Mouse (Mus musculus): ENCODE measurements around the gene Shkbp1.

GRCm38 (mm10) chr7:27400545-27400944 lies 44.7 kb upstream of the Shkbp1 start:
- TF ChIP-seq EP300 (IDR thresholded peaks at IDR 0.05; ENCODE audit: insufficient read depth, low read depth, low read length) (no peak), CTCF (IDR thresholded peaks at IDR 0.05) (no peak), POLR2A (IDR thresholded peaks at IDR 0.05; ENCODE audit: insufficient read depth, low read depth, low read length) (no peak)

Data from heart, adult 2 months (tissue).